ENCODE assay signal across 15 mouse cellular contexts in genomic region chr6:67887586-67887985, GRCm38 (mm10).
"Had no signal": no experiment of that assay in that cellular context is flagged by ENCODE, and none has a peak within 500 bp of the region (broad histone marks: within the 10 kb centered on the region; RNA-seq: fewer than 3 reads in every experiment).

No protein-coding gene starts in this region.

- H3K9ac ChIP-seq: neural tube, embryonic 15.5 days; stomach, embryonic 15.5 days had no signal

- H3K4me2 ChIP-seq: neural tube, embryonic 15.5 days; stomach, embryonic 15.5 days had no signal

- DNase-seq: retina, postnatal 1 day; right cerebral cortex, adult 18-20 months; right cerebral cortex, postnatal 14 days; right cerebral cortex, postnatal 25 days; right cerebral cortex, postnatal 4 days; spleen, adult 18-20 months; thymus, adult 18-20 months; thymus, adult 2 months; thymus, postnatal 14 days; thymus, postnatal 25 days; thymus, postnatal 36 days; thymus, postnatal 4 days had no signal

- H3K27me3 ChIP-seq: neural tube, embryonic 15.5 days; stomach, embryonic 15.5 days had no signal

- H3K4me1 ChIP-seq: neural tube, embryonic 15.5 days; stomach, embryonic 15.5 days had no signal

- H3K36me3 ChIP-seq: neural tube, embryonic 15.5 days; stomach, embryonic 15.5 days had no signal

- H3K27ac ChIP-seq: neural tube, embryonic 15.5 days; stomach, embryonic 15.5 days; stomach, postnatal 0 days had no signal

- H3K4me3 ChIP-seq: neural tube, embryonic 15.5 days; stomach, embryonic 15.5 days had no signal

- H3K9me3 ChIP-seq: stomach, embryonic 15.5 days had no signal
